Mouse (Mus musculus): ENCODE results near the gene Rnpepl1. TPM values are rescaled to one million over a fixed set of nuclear protein-coding genes. Genes with fewer than 3 reads are reported as not detected.

Gene Rnpepl1
- polyA plus RNA-seq, 1 experiment from 2014 or later = 45.5 TPM

DNA sequence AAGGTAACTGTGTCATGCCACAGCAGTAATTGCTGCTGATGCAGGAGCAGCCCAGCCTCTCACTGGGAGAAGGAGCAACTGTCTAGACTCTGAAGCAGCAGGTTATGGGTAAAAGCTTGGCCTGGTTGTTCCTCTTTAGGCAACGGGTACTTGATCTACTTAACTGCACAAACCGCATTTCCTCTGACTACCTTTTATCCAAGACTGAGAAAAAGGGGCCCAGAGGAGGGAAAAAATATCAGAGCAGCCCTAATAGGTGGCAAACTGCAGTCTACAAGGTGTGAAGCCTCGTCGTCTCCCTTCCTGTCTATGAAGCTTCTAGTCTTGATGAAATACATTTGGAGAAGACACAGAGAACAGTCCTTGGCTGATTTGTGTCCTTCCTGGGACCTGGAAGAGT is 23.0 kb downstream of the Rnpepl1 start:
- Histone ChIP-seq H3K4me1 (peaks cover 20% of the 10 kb centered on the region), H3K9me3 (no peaks in the 10 kb centered on the region), H3K27me3 (replicated peaks) (0 out of 2 replicates have a peak, but pooled peaks cover 4% of the 10 kb centered on the region), H3K4me3 (replicated peaks) (peak overlapping the region; percentile 80), H3K27ac (peak overlapping the region; percentile 98), H3K36me3 (no peaks in the 10 kb centered on the region), H3K9ac (peak overlapping the region; percentile 30; the same call in 1 of the 2 replicates), H3K4me2 (peak overlapping the region; percentile 81)
- WGBS = 69% methylated on average over 4 of the region's 4 CpGs
- ATAC-seq (ENCODE audit: insufficient read depth, low FRiP score, low read depth) = no peak

GRCm38 (mm10) chr1:92934182-92934827 is 23.7 kb downstream of the Rnpepl1 start, which contains the start of gene Capn10:
TSS of gene Capn10 (plus strand) at chr1:92934376.
- no peaks in the 10 kb centered on the region for H3K27me3 ChIP-seq (replicated peaks)
- H3K36me3 ChIP-seq = peaks cover 4% of the 10 kb centered on the region; the same call in 1 of the 2 replicates
- H3K9ac ChIP-seq = peak within 1 kb of the TSS; percentile 33
- no peaks in the 10 kb centered on the region for H3K9me3 ChIP-seq
- H3K4me3 ChIP-seq (replicated peaks) = peak within 1 kb of the TSS; percentile 80
- peak within 1 kb of the TSS; percentile 98 for H3K27ac ChIP-seq
- peak; percentile 99 for ATAC-seq (ENCODE audit: insufficient read depth, low FRiP score, low read depth)
- H3K4me2 ChIP-seq = peak within 1 kb of the TSS; percentile 81
- peaks cover 20% of the 10 kb centered on the region for H3K4me1 ChIP-seq
- WGBS = under 1% methylated on average over 45 of the region's 45 CpGs

DNA sequence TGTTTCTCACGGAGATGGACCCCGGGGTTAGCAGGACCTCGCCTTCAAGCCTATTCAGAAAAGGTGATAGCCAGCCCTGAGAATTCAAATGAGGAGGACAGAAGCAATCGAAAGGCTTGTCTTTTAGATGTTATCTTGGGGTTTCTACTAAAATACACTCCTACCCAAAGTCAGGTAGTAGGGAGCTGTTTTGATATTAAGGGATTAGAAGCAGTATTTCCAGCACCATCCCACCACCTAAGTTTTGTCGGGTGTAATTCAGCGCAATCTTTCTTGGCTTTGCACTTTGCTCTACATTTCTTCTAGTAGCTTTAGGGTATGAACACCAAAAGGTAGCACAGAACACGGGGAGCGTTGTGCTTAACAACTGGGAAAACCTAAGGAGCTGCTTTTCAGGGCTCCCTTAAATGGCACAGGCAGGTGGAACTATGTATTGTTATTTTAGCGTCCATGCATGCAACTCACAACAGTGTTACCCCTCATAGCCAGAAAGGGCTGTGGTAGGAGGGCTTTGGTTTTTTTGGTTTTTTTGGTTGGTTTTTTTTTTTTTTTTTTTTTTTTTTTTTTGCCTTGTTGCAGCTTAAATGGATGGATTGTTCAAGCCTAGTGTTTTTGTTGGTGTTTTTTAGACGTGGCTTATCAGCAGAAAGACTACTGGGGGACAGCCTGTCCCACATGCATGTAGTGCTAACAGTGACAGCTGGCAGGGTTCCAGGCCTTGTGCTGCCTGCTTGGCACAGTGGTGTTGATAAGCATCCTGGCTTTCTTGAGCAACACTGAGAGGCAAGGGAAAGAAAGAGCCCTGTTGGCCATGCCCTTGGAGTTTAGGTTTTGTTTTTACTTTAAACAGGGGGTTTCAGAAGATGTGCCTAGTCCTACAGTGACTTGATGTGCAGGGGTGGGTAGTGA is 24.7 kb downstream of the Rnpepl1 start:
- H3K27ac ChIP-seq = peak overlapping the region; percentile 98; the same call in 1 of the 2 replicates
- ATAC-seq (ENCODE audit: insufficient read depth, low FRiP score, low read depth) = no peak
- H3K9ac ChIP-seq = peak overlapping the region; percentile 33
- no peaks in the 10 kb centered on the region for H3K9me3 ChIP-seq
- H3K36me3 ChIP-seq = peaks cover 9% of the 10 kb centered on the region
- H3K4me1 ChIP-seq = peaks cover 20% of the 10 kb centered on the region
- WGBS = 15% methylated on average over 10 of the region's 10 CpGs
- no peaks in the 10 kb centered on the region for H3K27me3 ChIP-seq (replicated peaks)
- peak overlapping the region; percentile 81 for H3K4me2 ChIP-seq
- peak overlapping the region; percentile 80 for H3K4me3 ChIP-seq (replicated peaks)

- peak overlapping the region; percentile 80 for H3K4me3 ChIP-seq (replicated peaks)
- no peak overlapping the region for H3K9ac ChIP-seq
- no peak overlapping the region for H3K27ac ChIP-seq
These were observed 25.4 kb downstream of the Rnpepl1 start for GRCm38 (mm10) chr1:92935977-92936376.

GRCm38 (mm10) chr1:92936467-92936866 is 25.9 kb downstream of the Rnpepl1 start:
- Histone ChIP-seq H3K4me3 (replicated peaks) (no peak overlapping the region), H3K9ac (no peak overlapping the region), H3K27me3 (replicated peaks) (no peaks in the 10 kb centered on the region), H3K27ac (no peak overlapping the region), H3K4me1 (peaks cover 20% of the 10 kb centered on the region), H3K4me2 (peak overlapping the region; percentile 81; the same call in 1 of the 2 replicates), H3K9me3 (no peaks in the 10 kb centered on the region), H3K36me3 (peaks cover 11% of the 10 kb centered on the region)
- WGBS = 68% methylated on average over 3 of the region's 3 CpGs
- ATAC-seq (ENCODE audit: insufficient read depth, low FRiP score, low read depth) = no peak

More at GRCm38 (mm10) chr1:92935977-92936376, 25.4 kb downstream of the Rnpepl1 start:
- no peaks in the 10 kb centered on the region for H3K27me3 ChIP-seq (replicated peaks)
- peaks cover 9% of the 10 kb centered on the region for H3K36me3 ChIP-seq
- no peaks in the 10 kb centered on the region for H3K9me3 ChIP-seq
- H3K4me1 ChIP-seq = peaks cover 20% of the 10 kb centered on the region
- 38% methylated on average over 2 of the region's 2 CpGs for WGBS
- no peak for ATAC-seq (ENCODE audit: insufficient read depth, low FRiP score, low read depth)
- H3K4me2 ChIP-seq = peak overlapping the region; percentile 81

DNA sequence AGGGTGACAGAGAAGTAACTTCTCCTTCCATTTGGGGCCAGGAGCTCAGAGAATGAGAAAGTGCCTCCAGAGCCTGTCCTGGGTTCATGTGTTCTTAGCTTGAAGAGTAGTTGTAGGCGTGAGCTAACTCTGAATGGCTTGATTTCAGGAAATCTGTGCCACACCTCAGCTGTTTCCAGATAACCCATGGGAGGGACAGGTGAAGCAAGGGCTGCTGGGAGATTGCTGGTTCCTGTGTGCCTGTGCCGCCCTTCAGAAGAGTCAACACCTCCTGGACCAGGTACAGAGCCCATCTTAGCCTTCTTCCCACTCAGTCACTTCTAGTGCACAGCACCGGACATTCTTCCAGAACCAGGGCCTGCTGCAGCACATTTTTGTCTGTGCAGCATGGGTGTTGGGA is 27.2 kb downstream of the Rnpepl1 start:
- no peaks in the 10 kb centered on the region for H3K9me3 ChIP-seq
- H3K27ac ChIP-seq = peak overlapping the region; percentile 33; the same call in 1 of the 2 replicates
- H3K4me2 ChIP-seq = no peak overlapping the region
- no peaks in the 10 kb centered on the region for H3K27me3 ChIP-seq (replicated peaks)
- peaks cover 20% of the 10 kb centered on the region for H3K4me1 ChIP-seq
- WGBS = 77% methylated on average over 3 of the region's 3 CpGs
- ATAC-seq (ENCODE audit: insufficient read depth, low FRiP score, low read depth) = no peak; the same call in 1 of the 2 replicates
- peaks cover 19% of the 10 kb centered on the region for H3K36me3 ChIP-seq
- no peak overlapping the region for H3K4me3 ChIP-seq (replicated peaks)
- H3K9ac ChIP-seq = no peak overlapping the region

GRCm38 (mm10) chr1:92939746-92940145 is 29.2 kb downstream of the Rnpepl1 start:
- H3K27ac ChIP-seq = no peak overlapping the region
- 93% methylated on average over 4 of the region's 4 CpGs for WGBS
- peaks cover 17% of the 10 kb centered on the region for H3K4me1 ChIP-seq
- no peaks in the 10 kb centered on the region for H3K27me3 ChIP-seq (replicated peaks)
- H3K9me3 ChIP-seq = no peaks in the 10 kb centered on the region
- no peak overlapping the region for H3K4me2 ChIP-seq
- no peak for ATAC-seq (ENCODE audit: insufficient read depth, low FRiP score, low read depth)
- no peak overlapping the region for H3K9ac ChIP-seq
- H3K4me3 ChIP-seq (replicated peaks) = no peak overlapping the region
- H3K36me3 ChIP-seq = peaks cover 30% of the 10 kb centered on the region

DNA sequence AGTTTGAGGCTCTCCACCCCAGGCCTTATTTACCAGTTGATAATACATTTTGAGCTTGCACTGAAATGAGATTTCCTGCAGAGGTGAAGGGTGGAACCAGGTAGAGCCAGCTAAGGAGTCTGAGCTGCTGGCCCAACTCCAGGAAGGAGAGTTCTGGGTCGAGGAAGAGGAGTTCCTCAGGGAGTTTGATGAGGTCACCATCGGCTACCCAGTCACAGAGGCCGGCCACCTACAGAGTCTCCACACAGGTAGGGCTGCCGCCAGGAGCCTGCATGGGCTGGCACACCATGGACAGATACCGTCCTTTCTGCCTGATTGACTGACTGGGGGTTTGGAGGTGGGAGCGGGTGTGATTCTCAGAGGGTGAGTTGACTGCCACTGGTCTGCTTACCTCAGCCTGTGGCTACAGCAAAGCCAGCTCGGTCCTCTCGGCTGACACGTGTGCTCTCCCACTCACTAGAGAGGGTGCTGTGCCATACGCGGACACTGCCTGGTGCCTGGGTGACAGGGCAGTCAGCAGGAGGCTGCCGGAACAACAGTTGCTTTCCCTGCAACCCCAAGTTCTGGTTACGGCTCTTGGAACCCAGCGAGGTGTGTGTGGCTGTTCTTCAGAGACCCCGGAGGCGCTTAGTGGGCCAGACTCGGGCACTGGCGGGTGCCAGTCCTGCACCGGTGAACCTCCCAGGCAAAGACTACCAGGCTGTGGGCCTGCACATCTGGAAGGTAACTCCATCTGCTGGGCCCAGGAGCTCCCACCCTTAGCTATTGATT is 32.8 kb downstream of the Rnpepl1 start:
- ATAC-seq (ENCODE audit: insufficient read depth, low FRiP score, low read depth) = no peak
- WGBS = 91% methylated on average over 19 of the region's 19 CpGs

GRCm38 (mm10) chr1:92947966-92948365 is 37.4 kb downstream of the Rnpepl1 start:
- Histone ChIP-seq H3K4me1 (no peaks in the 10 kb centered on the region), H3K27ac (no peak overlapping the region), H3K9me3 (no peaks in the 10 kb centered on the region), H3K4me3 (replicated peaks) (no peak overlapping the region), H3K36me3 (peaks cover 28% of the 10 kb centered on the region), H3K9ac (no peak overlapping the region), H3K27me3 (replicated peaks) (no peaks in the 10 kb centered on the region), H3K4me2 (no peak overlapping the region)
- no peak for ATAC-seq (ENCODE audit: insufficient read depth, low FRiP score, low read depth)
- WGBS = 91% methylated on average over 3 of the region's 3 CpGs

More for the DNA sequence above, 32.8 kb downstream of the Rnpepl1 start:
- Histone ChIP-seq H3K4me3 (replicated peaks) (no peak overlapping the region), H3K9me3 (no peaks in the 10 kb centered on the region), H3K27me3 (replicated peaks) (no peaks in the 10 kb centered on the region), H3K27ac (no peak overlapping the region), H3K36me3 (peaks cover 47% of the 10 kb centered on the region), H3K4me2 (no peak overlapping the region), H3K4me1 (no peaks in the 10 kb centered on the region), H3K9ac (no peak overlapping the region)

DNA sequence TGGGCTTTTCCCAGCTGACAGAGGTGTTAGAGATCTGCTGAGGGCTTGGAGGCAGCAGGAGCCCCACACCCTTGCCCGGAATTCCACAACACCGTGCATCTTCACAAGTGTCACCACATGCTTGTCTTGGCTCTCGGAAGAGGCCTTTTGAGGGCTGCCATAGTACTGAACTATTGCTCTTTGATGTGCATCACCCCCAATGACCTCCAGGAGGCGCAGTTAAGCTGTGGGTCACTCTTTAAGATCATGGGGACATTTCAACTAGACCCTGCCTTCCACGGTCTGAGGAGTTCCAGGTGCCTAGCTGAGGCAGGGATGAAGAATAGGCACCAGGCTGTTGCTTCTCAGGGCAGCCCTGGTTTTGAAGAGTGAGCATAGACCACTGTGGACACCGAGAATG is 38.8 kb downstream of the Rnpepl1 start:
- H3K27me3 ChIP-seq (replicated peaks) = no peaks in the 10 kb centered on the region
- no peaks in the 10 kb centered on the region for H3K9me3 ChIP-seq
- H3K4me1 ChIP-seq = no peaks in the 10 kb centered on the region
- H3K9ac ChIP-seq = no peak overlapping the region
- H3K27ac ChIP-seq = no peak overlapping the region
- H3K4me2 ChIP-seq = peak overlapping the region; percentile 43
- 57% methylated on average over 6 of the region's 6 CpGs for WGBS
- H3K36me3 ChIP-seq = peaks cover 22% of the 10 kb centered on the region; the same call in 1 of the 2 replicates
- no peak overlapping the region for H3K4me3 ChIP-seq (replicated peaks)
- ATAC-seq (ENCODE audit: insufficient read depth, low FRiP score, low read depth) = no peak

DNA sequence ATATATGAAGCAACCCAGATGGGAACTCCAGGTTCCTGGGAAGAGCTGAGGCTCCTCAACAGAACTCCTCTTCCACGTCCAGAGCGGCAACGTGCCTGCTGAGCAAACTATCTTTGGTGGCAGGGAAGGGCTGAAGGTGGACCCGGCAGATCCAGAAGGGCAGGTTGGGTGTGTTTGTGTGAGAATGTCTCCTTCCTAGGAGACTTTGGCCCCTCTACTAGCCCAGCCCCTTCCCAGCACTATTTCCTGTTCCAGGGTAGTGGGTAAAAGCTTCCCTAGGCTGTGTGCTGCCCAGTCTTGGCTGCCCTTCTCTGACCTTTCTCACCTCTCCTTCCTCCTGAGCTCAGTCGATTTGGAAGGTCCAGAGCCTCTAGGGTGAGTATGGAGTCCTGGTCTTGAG is 40.0 kb downstream of the Rnpepl1 start, which contains the start of gene Gpr35:
Gene Gpr35, plus strand, starts transcription at position 259 of the 400 bp plus-strand sequence.
- Histone ChIP-seq H3K36me3 (peaks cover 12% of the 10 kb centered on the region; the same call in 1 of the 2 replicates), H3K4me2 (peak within 1 kb of the TSS; percentile 43), H3K27ac (peak within 1 kb of the TSS; percentile 57; the same call in 1 of the 2 replicates), H3K4me1 (no peaks in the 10 kb centered on the region), H3K9ac (no peak within 1 kb of the TSS), H3K27me3 (replicated peaks) (no peaks in the 10 kb centered on the region), H3K4me3 (replicated peaks) (peak within 1 kb of the TSS; percentile 33), H3K9me3 (no peaks in the 10 kb centered on the region)
- WGBS = 52% methylated on average over 5 of the region's 5 CpGs
- ATAC-seq (ENCODE audit: insufficient read depth, low FRiP score, low read depth) = peak; percentile 89
